Mouse (Mus musculus): ENCODE data around the gene Ptpn4.

GRCm38 (mm10) chr1:119634746-119635145 is 202.7 kb downstream of the Ptpn4 start:
- TF ChIP-seq EP300 (IDR thresholded peaks at IDR 0.05; ENCODE audit: low read depth in 1 of 2, low read length in 2 of 2) (no peak), CTCF (IDR thresholded peaks at IDR 0.05 in 2 of 3, conservative IDR thresholded peaks at IDR 0.05 in 1 of 3; ENCODE audit: control insufficient read depth in 1 of 3, insufficient read depth in 1 of 3, low read depth in 2 of 3, low read length in 3 of 3, poor library complexity in 1 of 3, severe bottlenecking in 1 of 3) (no peak), POLR2A (IDR thresholded peaks at IDR 0.05; ENCODE audit: control insufficient read depth in 1 of 2, insufficient read depth in 1 of 2, low read depth in 1 of 2, low read length in 2 of 2, poor library complexity in 1 of 2) (no peak), UBTF (IDR thresholded peaks at IDR 0.05; ENCODE audit: borderline replicate concordance, insufficient read depth, low read depth, low read length) (no peak), MXI1 (IDR thresholded peaks at IDR 0.05; ENCODE audit: low read depth, low read length) (no peak), ETS1 (IDR thresholded peaks at IDR 0.05; ENCODE audit: low read depth, low read length) (no peak), CHD1 (IDR thresholded peaks at IDR 0.05; ENCODE audit: low read depth, low read length) (no peak), MAFK (IDR thresholded peaks at IDR 0.05; ENCODE audit: borderline replicate concordance, low read depth, low read length) (no peak), SIN3A (IDR thresholded peaks at IDR 0.05; ENCODE audit: low read length) (no peak), GATA1 (IDR thresholded peaks at IDR 0.05; ENCODE audit: low read depth, low read length) (no peak)

Measured in MEL (cell line).